Mouse (Mus musculus) hindbrain, embryonic 10.5 days (tissue): ENCODE data around the gene Ldb1. TPM values are rescaled to one million over a fixed set of nuclear protein-coding genes. Genes with fewer than 3 reads are reported as not detected.
A peak's percentile ranks its signal among the peaks of the same experiment; 100 is the strongest.

ENCODE experiments used
- DNase-seq: peaks from one replicate; pipeline ENCODE4 v3.0.0-alpha.2; 2017; ENCODE audit warnings: low spot score
- H3K27ac ChIP-seq: fragments of 300-500 bp; sonication (generic); 2 replicates; pipeline ENCODE4 v1.5.1; 2016; ENCODE audit warnings: mild to moderate bottlenecking, moderate library complexity
- H3K27me3 ChIP-seq: fragments of 300-500 bp; sonication (generic); 2 replicates; pipeline ENCODE4 v1.6.1; 2016; ENCODE audit warnings: mild to moderate bottlenecking; ENCODE audit not compliant: poor library complexity, insufficient read depth, severe bottlenecking
- H3K36me3 ChIP-seq: fragments of 300-500 bp; sonication (generic); 2 replicates; pipeline ENCODE4 v1.6.1; 2016; ENCODE audit warnings: mild to moderate bottlenecking, moderate library complexity
- H3K4me1 ChIP-seq: fragments of 300-500 bp; sonication (generic); replicated peaks from 2 replicates; pipeline ENCODE4 v1.6.1; 2016; ENCODE audit warnings: mild to moderate bottlenecking
- H3K4me3 ChIP-seq: fragments of 300-500 bp; sonication (generic); 2 replicates; pipeline ENCODE4 v1.5.1; 2016; ENCODE audit warnings: mild to moderate bottlenecking, moderate library complexity
- H3K9me3 ChIP-seq: fragments of 300-500 bp; sonication (generic); 2 replicates; pipeline ENCODE4 v1.6.1; 2016; ENCODE audit warnings: mild to moderate bottlenecking, moderate library complexity
- WGBS: fragments of 180-500 bp; shearing (Covaris S2); methylation state at CpG from one replicate; pipeline ENCODE4 v1.1.7; 2016; 5-methylcytosine and 5-hydroxymethylcytosine counted together
- polyA plus RNA-seq: library from polyadenylated mRNA; unstranded; fragments of >200 nt; fragmentation: Nextera tagmentation; extraction: Ambion mirVana; gene quantifications from 2 replicates; pipeline ENCODE4 v1.2.1, GENCODE M21; 2016

Ldb1 gene
- polyA plus RNA-seq, result 90.2 and 111 TPM in 2 replicates

GRCm38 (mm10) chr19:46044993-46045695 is at the start of gene Ldb1:
TSS of gene Ldb1 (minus strand) at chr19:46045214.
- H3K27ac ChIP-seq, result peak within 1 kb of the TSS; percentile 96
- no peaks in the 10 kb centered on the region for H3K36me3 ChIP-seq
- H3K4me3 ChIP-seq, result peak within 1 kb of the TSS; percentile 93
- WGBS, result under 1% methylated on average over 84 of the region's 84 CpGs
- DNase-seq, result peak; percentile 89
- no peaks in the 10 kb centered on the region for H3K27me3 ChIP-seq
- peaks cover 74% of the 10 kb centered on the region for H3K4me1 ChIP-seq
- H3K9me3 ChIP-seq, result no peaks in the 10 kb centered on the region

GRCm38 (mm10) chr19:46094144-46094543 is 49.1 kb upstream of the Ldb1 start:
- 96% methylated on average over 2 of the region's 2 CpGs for WGBS

GRCm38 (mm10) chr19:46091641-46092040 is 46.6 kb upstream of the Ldb1 start:
- no peak for DNase-seq
- WGBS, result 87% methylated on average over 4 of the region's 4 CpGs
- Histone ChIP-seq H3K4me1 (no peaks in the 10 kb centered on the region), H3K27me3 (no peaks in the 10 kb centered on the region), H3K4me3 (no peak overlapping the region), H3K36me3 (peaks cover under 1% of the 10 kb centered on the region; the same call in 1 of the 2 replicates), H3K9me3 (peaks cover 2% of the 10 kb centered on the region; the same call in 1 of the 2 replicates), H3K27ac (no peak overlapping the region)

More at GRCm38 (mm10) chr19:46094144-46094543, 49.1 kb upstream of the Ldb1 start:
- Histone ChIP-seq H3K4me1 (no peaks in the 10 kb centered on the region), H3K9me3 (peaks cover 2% of the 10 kb centered on the region; the same call in 1 of the 2 replicates), H3K4me3 (no peak overlapping the region), H3K27me3 (no peaks in the 10 kb centered on the region), H3K27ac (no peak overlapping the region), H3K36me3 (no peaks in the 10 kb centered on the region)
- DNase-seq, result no peak

- 88% methylated on average over 7 of the region's 7 CpGs for WGBS
- DNase-seq, result no peak
- H3K27ac ChIP-seq, result no peak overlapping the region
Observed at GRCm38 (mm10) chr19:46087871-46088270, 42.9 kb upstream of the Ldb1 start.

GRCm38 (mm10) chr19:46086337-46086736 is 41.3 kb upstream of the Ldb1 start:
- Histone ChIP-seq H3K36me3 (peaks cover 53% of the 10 kb centered on the region), H3K4me1 (no peaks in the 10 kb centered on the region), H3K9me3 (no peaks in the 10 kb centered on the region), H3K27ac (no peak overlapping the region), H3K27me3 (no peaks in the 10 kb centered on the region), H3K4me3 (no peak overlapping the region)
- WGBS, result 55% methylated on average over 3 of the region's 3 CpGs
- DNase-seq, result peak; percentile 53

More at GRCm38 (mm10) chr19:46087871-46088270, 42.9 kb upstream of the Ldb1 start:
- Histone ChIP-seq H3K4me3 (no peak overlapping the region), H3K36me3 (peaks cover 38% of the 10 kb centered on the region), H3K4me1 (no peaks in the 10 kb centered on the region), H3K27me3 (no peaks in the 10 kb centered on the region), H3K9me3 (no peaks in the 10 kb centered on the region)

GRCm38 (mm10) chr19:46085185-46085584 is 40.2 kb upstream of the Ldb1 start:
- H3K4me1 ChIP-seq, result no peaks in the 10 kb centered on the region
- H3K27ac ChIP-seq, result no peak overlapping the region
- 95% methylated on average over 8 of the region's 8 CpGs for WGBS
- peaks cover 65% of the 10 kb centered on the region for H3K36me3 ChIP-seq
- no peaks in the 10 kb centered on the region for H3K27me3 ChIP-seq
- no peak overlapping the region for H3K4me3 ChIP-seq
- no peak for DNase-seq
- H3K9me3 ChIP-seq, result no peaks in the 10 kb centered on the region

- no peaks in the 10 kb centered on the region for H3K9me3 ChIP-seq
- H3K27me3 ChIP-seq, result no peaks in the 10 kb centered on the region
- H3K4me3 ChIP-seq, result no peak overlapping the region
- 65% methylated on average over 3 of the region's 3 CpGs for WGBS
- no peak overlapping the region for H3K27ac ChIP-seq
- H3K4me1 ChIP-seq, result peaks cover 22% of the 10 kb centered on the region
- no peak for DNase-seq
- peaks cover 72% of the 10 kb centered on the region for H3K36me3 ChIP-seq
Observed at GRCm38 (mm10) chr19:46078535-46078934, 33.5 kb upstream of the Ldb1 start.

- Histone ChIP-seq H3K9me3 (no peaks in the 10 kb centered on the region), H3K27me3 (no peaks in the 10 kb centered on the region), H3K4me1 (peaks cover 22% of the 10 kb centered on the region), H3K36me3 (peaks cover 72% of the 10 kb centered on the region), H3K27ac (peak within 1 kb of the TSS; percentile 85), H3K4me3 (peak within 1 kb of the TSS; percentile 93)
- WGBS, result under 1% methylated on average over 66 of the region's 66 CpGs
- DNase-seq, result peak; percentile 99
Observed at GRCm38 (mm10) chr19:46075616-46076607, 30.9 kb upstream of the Ldb1 start, which contains the start of gene Nolc1. TSS of gene Nolc1 (plus strand) at chr19:46075863.

GRCm38 (mm10) chr19:46074266-46074665 is 29.3 kb upstream of the Ldb1 start:
- peaks cover 22% of the 10 kb centered on the region for H3K4me1 ChIP-seq
- no peak overlapping the region for H3K27ac ChIP-seq
- no peaks in the 10 kb centered on the region for H3K27me3 ChIP-seq
- no peak overlapping the region for H3K4me3 ChIP-seq
- no peak for DNase-seq
- no peaks in the 10 kb centered on the region for H3K9me3 ChIP-seq
- WGBS, result 90% methylated on average over 5 of the region's 5 CpGs
- peaks cover 71% of the 10 kb centered on the region for H3K36me3 ChIP-seq

GRCm38 (mm10) chr19:46073285-46073684 is 28.3 kb upstream of the Ldb1 start:
- Histone ChIP-seq H3K4me1 (peaks cover 22% of the 10 kb centered on the region), H3K4me3 (no peak overlapping the region), H3K36me3 (peaks cover 71% of the 10 kb centered on the region), H3K9me3 (no peaks in the 10 kb centered on the region), H3K27me3 (no peaks in the 10 kb centered on the region), H3K27ac (no peak overlapping the region)
- DNase-seq, result no peak
- WGBS, result 80% methylated on average over 7 of the region's 7 CpGs

- Histone ChIP-seq H3K27me3 (no peaks in the 10 kb centered on the region), H3K27ac (no peak overlapping the region), H3K9me3 (no peaks in the 10 kb centered on the region), H3K36me3 (peaks cover 99% of the 10 kb centered on the region), H3K4me3 (no peak overlapping the region), H3K4me1 (0 out of 2 replicates have a peak, but pooled peaks cover 4% of the 10 kb centered on the region)
- no peak for DNase-seq
- WGBS, result 72% methylated on average over 10 of the region's 10 CpGs
Observed at GRCm38 (mm10) chr19:46068054-46068453, 23.0 kb upstream of the Ldb1 start.

- 89% methylated on average over 6 of the region's 6 CpGs for WGBS
- Histone ChIP-seq H3K4me3 (no peak overlapping the region), H3K27ac (no peak overlapping the region), H3K4me1 (peaks cover 19% of the 10 kb centered on the region), H3K36me3 (peaks cover 50% of the 10 kb centered on the region), H3K27me3 (no peaks in the 10 kb centered on the region), H3K9me3 (no peaks in the 10 kb centered on the region)
- DNase-seq, result no peak
Observed at GRCm38 (mm10) chr19:46060845-46061244, 15.8 kb upstream of the Ldb1 start.
